9 mouse cellular contexts compared by ENCODE assay signal in the genomic region with DNA sequence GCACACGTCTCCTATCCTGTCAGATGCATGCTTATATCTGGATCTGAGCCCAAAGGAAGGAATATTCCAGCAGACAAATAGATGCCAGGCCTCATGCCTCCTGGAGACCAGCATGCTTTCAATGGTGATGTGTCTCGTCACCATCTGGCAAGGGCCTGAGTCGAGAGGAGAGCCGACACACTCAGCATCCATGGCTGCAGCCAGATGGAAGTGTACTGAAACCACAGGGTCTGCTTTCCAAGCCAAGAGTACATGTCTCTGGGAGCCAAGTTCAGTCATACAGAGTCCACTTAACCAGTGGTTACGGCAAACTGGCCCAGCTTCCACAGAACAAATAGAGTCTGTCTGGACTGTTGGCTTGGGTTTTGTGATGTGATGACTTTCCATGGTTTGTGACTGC.
DNase-seq lines count a peak whose midpoint lies in the region; ATAC-seq and TF ChIP-seq lines count a peak whose summit lies in the region.
"Had no signal": no experiment of that assay in that cellular context is flagged by ENCODE, and none has a peak within 500 bp of the region (broad histone marks: within the 10 kb centered on the region; RNA-seq: fewer than 3 reads in every experiment).

No protein-coding gene starts in this region.

- H3K36me3 ChIP-seq in heart, embryonic 10.5 days: no peaks in the 10 kb centered on the region
- H3K36me3 ChIP-seq in liver, postnatal 0 days (replicated peaks; ENCODE audit: insufficient read depth, low read length): no peaks in the 10 kb centered on the region

- H3K27me3 ChIP-seq in heart, embryonic 10.5 days (ENCODE audit: insufficient read depth, poor library complexity, severe bottlenecking): no peaks in the 10 kb centered on the region
- no peaks in the 10 kb centered on the region for H3K27me3 ChIP-seq in liver, postnatal 0 days (ENCODE audit: insufficient read depth, low read length)

- no peak overlapping the region for H3K4me3 ChIP-seq in heart, embryonic 10.5 days
- no peak overlapping the region for H3K4me3 ChIP-seq in liver, postnatal 0 days (ENCODE audit: low read depth, low read length)

- TF ChIP-seq EP300 in liver, postnatal 0 days (IDR thresholded peaks at IDR 0.05; ENCODE audit: low read depth): no peak

- 87% methylated on average over 5 of the region's 5 CpGs for WGBS in heart, embryonic 10.5 days
- WGBS in liver, postnatal 0 days (ENCODE audit: insufficient replicate concordance): 82% methylated on average over 5 of the region's 5 CpGs

- no peak overlapping the region for H3K4me2 ChIP-seq in liver, postnatal 0 days (ENCODE audit: low read depth, low read length)

- H3K9ac ChIP-seq in liver, postnatal 0 days (replicated peaks): no peak overlapping the region

- H3K9me3 ChIP-seq in heart, embryonic 10.5 days: no peaks in the 10 kb centered on the region
- no peaks in the 10 kb centered on the region for H3K9me3 ChIP-seq in liver, postnatal 0 days (ENCODE audit: low read length)

- DNase-seq in heart, adult 18-20 months: peak; percentile 61 to 82
- DNase-seq in heart, embryonic 10.5 days (ENCODE audit: low spot score): no peak
- peak; percentile 85 for DNase-seq in brain, adult 2 months (ENCODE audit: low read depth, low spot score)
- DNase-seq in frontal cortex, postnatal 36 days (ENCODE audit: low spot score in 2 of 2): peak; percentile 46 to 52
- peak; percentile 46 for DNase-seq in layer of hippocampus, adult 9-10 months (ENCODE audit: low spot score)
- DNase-seq in liver, postnatal 0 days: no peak
- no peak for DNase-seq in c-Kit-positive CD71-positive TER-119-positive erythroid progenitor cells, embryonic 14.5 days (ENCODE audit: low spot score)
- DNase-seq in testis, postnatal 10 days (ENCODE audit: low spot score): no peak
- DNase-seq: adrenal gland, postnatal 10 days had no signal

- no peak for ATAC-seq in liver, postnatal 0 days

- no peak overlapping the region for H3K27ac ChIP-seq in heart, embryonic 10.5 days
- no peak overlapping the region for H3K27ac ChIP-seq in liver, postnatal 0 days (ENCODE audit: low read depth)

- TF ChIP-seq CTCF in liver, postnatal 0 days (IDR thresholded peaks at IDR 0.05; ENCODE audit: low read depth): no peak

- H3K4me1 ChIP-seq in heart, embryonic 10.5 days: peaks cover 6% of the 10 kb centered on the region
- no peaks in the 10 kb centered on the region for H3K4me1 ChIP-seq in liver, postnatal 0 days (ENCODE audit: insufficient read depth)

Comparison
In these comparisons a context has a peak if more than half of its experiments do, and no peak if none do; other contexts are left out.
1. DNase-seq: peak in heart, adult 18-20 months (2 of 2), brain, adult 2 months (single experiment), frontal cortex, postnatal 36 days (2 of 2) and layer of hippocampus, adult 9-10 months (single experiment); none in heart, embryonic 10.5 days (single experiment), liver, postnatal 0 days (single experiment), c-Kit-positive CD71-positive TER-119-positive erythroid progenitor cells, embryonic 14.5 days (single experiment) and testis, postnatal 10 days (single experiment).